Mouse (Mus musculus) kidney, embryonic 15.5 days (tissue): ENCODE measurements around the gene Anks3. TPM values are rescaled to one million over a fixed set of nuclear protein-coding genes. Genes with fewer than 3 reads are reported as not detected.

Experiments used
- ATAC-seq: fragments of 200-750 bp; cut with Nextera tagmentation; replicated peaks from 2 replicates; pipeline ENCODE4 v1.8.0; 2017; ENCODE audit warnings: moderate TSS enrichment; ENCODE audit not compliant: low FRiP score
- H3K27ac ChIP-seq: fragments of 300-500 bp; sonication (generic); 2 replicates; pipeline ENCODE4 v1.5.1; 2015; ENCODE audit warnings: mild to moderate bottlenecking, inconsistent platforms
- H3K27me3 ChIP-seq: fragments of 300-500 bp; sonication (generic); 2 replicates; pipeline ENCODE4 v1.6.1; 2015; ENCODE audit warnings: inconsistent platforms
- H3K36me3 ChIP-seq: fragments of 300-500 bp; sonication (generic); 2 replicates; pipeline ENCODE4 v1.6.1; 2015; ENCODE audit warnings: inconsistent platforms
- H3K4me1 ChIP-seq: fragments of 300-500 bp; sonication (generic); 2 replicates; pipeline ENCODE4 v1.6.1; 2015; ENCODE audit warnings: inconsistent platforms
- H3K4me2 ChIP-seq: fragments of 300-500 bp; sonication (generic); 2 replicates; pipeline ENCODE4 v1.6.1; 2015; ENCODE audit warnings: moderate library complexity, mild to moderate bottlenecking, inconsistent platforms
- H3K4me3 ChIP-seq: fragments of 300-500 bp; sonication (generic); replicated peaks from 2 replicates; pipeline ENCODE4 v1.5.1; 2015; ENCODE audit warnings: mild to moderate bottlenecking, inconsistent platforms
- H3K9ac ChIP-seq: fragments of 300-500 bp; sonication (generic); 2 replicates; pipeline ENCODE4 v1.6.1; 2015; ENCODE audit warnings: mild to moderate bottlenecking, inconsistent platforms
- H3K9me3 ChIP-seq: fragments of 300-500 bp; sonication (generic); replicated peaks from 2 replicates; pipeline ENCODE4 v1.6.1; 2016; ENCODE audit warnings: inconsistent platforms
- WGBS: fragments of 180-500 bp; shearing (Covaris S2); methylation state at CpG from one replicate; pipeline ENCODE4 v1.1.7; 2015; ENCODE audit warnings: mixed read lengths; 5-methylcytosine and 5-hydroxymethylcytosine counted together
- polyA plus RNA-seq: library from polyadenylated mRNA; unstranded; fragments of >200 nt; fragmentation: Nextera tagmentation; extraction: Ambion mirVana; gene quantifications from 2 replicates; pipeline ENCODE4 v1.2.1, GENCODE M21; 2015

The Anks3 gene
- polyA plus RNA-seq, 1 experiment from 2014 or later, result 69.3 TPM

GRCm38 (mm10) chr16:4903491-4904102 lies 60.4 kb downstream of the Anks3 start:
- peak overlapping the region; percentile 48 for H3K27ac ChIP-seq
- no peak overlapping the region for H3K4me2 ChIP-seq
- peak; percentile 13; the same call in 1 of the 2 replicates for ATAC-seq
- peaks cover 25% of the 10 kb centered on the region for H3K4me1 ChIP-seq
- 50% methylated on average over 6 of the region's 6 CpGs for WGBS
- no peaks in the 10 kb centered on the region for H3K9me3 ChIP-seq
- H3K4me3 ChIP-seq, result no peak overlapping the region
- H3K9ac ChIP-seq, result no peak overlapping the region
- no peaks in the 10 kb centered on the region for H3K27me3 ChIP-seq
- H3K36me3 ChIP-seq, result peaks cover 19% of the 10 kb centered on the region

- H3K36me3 ChIP-seq, result peaks cover 7% of the 10 kb centered on the region
- 0 out of 2 replicates have a peak overlapping the region, but pooled peaks have one; percentile 28 for H3K27ac ChIP-seq
- H3K9me3 ChIP-seq, result no peaks in the 10 kb centered on the region
- peaks cover 25% of the 10 kb centered on the region for H3K4me1 ChIP-seq
- no peak overlapping the region for H3K9ac ChIP-seq
- H3K4me3 ChIP-seq, result no peak overlapping the region
- H3K4me2 ChIP-seq, result no peak overlapping the region
- no peaks in the 10 kb centered on the region for H3K27me3 ChIP-seq
- 75% methylated on average over 2 of the region's 2 CpGs for WGBS
- ATAC-seq, result no peak
Observed at GRCm38 (mm10) chr16:4902390-4902789, 61.6 kb downstream of the Anks3 start.

GRCm38 (mm10) chr16:4901167-4901566 lies 62.8 kb downstream of the Anks3 start:
- no peak for ATAC-seq
- no peaks in the 10 kb centered on the region for H3K27me3 ChIP-seq
- H3K4me1 ChIP-seq, result peaks cover 36% of the 10 kb centered on the region
- peaks cover 4% of the 10 kb centered on the region; the same call in 1 of the 2 replicates for H3K36me3 ChIP-seq
- H3K4me2 ChIP-seq, result no peak overlapping the region
- H3K4me3 ChIP-seq, result no peak overlapping the region
- H3K27ac ChIP-seq, result no peak overlapping the region
- no peaks in the 10 kb centered on the region for H3K9me3 ChIP-seq
- H3K9ac ChIP-seq, result no peak overlapping the region
- 59% methylated on average over 7 of the region's 7 CpGs for WGBS

- Histone ChIP-seq H3K27me3 (no peaks in the 10 kb centered on the region), H3K9ac (no peak overlapping the region), H3K4me1 (peaks cover 31% of the 10 kb centered on the region), H3K9me3 (no peaks in the 10 kb centered on the region), H3K27ac (no peak overlapping the region), H3K36me3 (peaks cover 4% of the 10 kb centered on the region; the same call in 1 of the 2 replicates), H3K4me2 (no peak overlapping the region), H3K4me3 (no peak overlapping the region)
- no peak for ATAC-seq
- 80% methylated on average over 2 of the region's 2 CpGs for WGBS
Observed at GRCm38 (mm10) chr16:4899711-4900110, 64.3 kb downstream of the Anks3 start.

DNA sequence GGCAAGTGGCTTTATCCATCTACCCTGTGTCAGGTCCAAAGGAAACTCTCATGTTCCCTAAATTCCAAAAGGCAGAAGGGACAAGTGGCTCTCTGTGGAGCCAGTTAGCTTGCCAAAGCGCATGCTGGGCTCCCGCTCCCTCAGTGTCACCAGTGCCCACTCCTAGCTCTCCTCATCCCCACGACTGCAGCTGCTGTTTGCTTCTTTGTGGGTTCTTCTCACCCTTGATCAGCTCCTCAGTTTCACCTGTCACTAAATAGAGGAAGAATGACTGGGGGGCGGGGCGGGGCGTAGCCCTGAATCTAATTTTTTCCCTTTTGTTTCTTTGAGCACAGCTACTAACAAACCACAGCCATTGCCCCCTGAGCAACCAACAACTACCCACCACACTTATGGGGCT lies 65.1 kb downstream of the Anks3 start:
- H3K4me3 ChIP-seq, result no peak overlapping the region
- H3K4me1 ChIP-seq, result peaks cover 34% of the 10 kb centered on the region
- peaks cover 4% of the 10 kb centered on the region; the same call in 1 of the 2 replicates for H3K36me3 ChIP-seq
- H3K27me3 ChIP-seq, result no peaks in the 10 kb centered on the region
- no peak overlapping the region for H3K27ac ChIP-seq
- ATAC-seq, result no peak
- no peak overlapping the region for H3K9ac ChIP-seq
- H3K4me2 ChIP-seq, result no peak overlapping the region
- no peaks in the 10 kb centered on the region for H3K9me3 ChIP-seq
- WGBS, result 89% methylated on average over 6 of the region's 6 CpGs

GRCm38 (mm10) chr16:4897146-4897730 lies 66.8 kb downstream of the Anks3 start:
- 63% methylated on average over 7 of the region's 7 CpGs for WGBS
- no peak overlapping the region for H3K9ac ChIP-seq
- no peak overlapping the region for H3K27ac ChIP-seq
- H3K4me2 ChIP-seq, result no peak overlapping the region
- no peaks in the 10 kb centered on the region for H3K9me3 ChIP-seq
- H3K36me3 ChIP-seq, result peaks cover 4% of the 10 kb centered on the region; the same call in 1 of the 2 replicates
- H3K4me1 ChIP-seq, result peaks cover 21% of the 10 kb centered on the region
- no peak overlapping the region for H3K4me3 ChIP-seq
- 0 out of 2 replicates have a peak, but pooled peaks have one; percentile 17 for ATAC-seq
- H3K27me3 ChIP-seq, result no peaks in the 10 kb centered on the region

GRCm38 (mm10) chr16:4896249-4897027 lies 67.6 kb downstream of the Anks3 start:
- H3K36me3 ChIP-seq, result peaks cover 4% of the 10 kb centered on the region; the same call in 1 of the 2 replicates
- H3K4me1 ChIP-seq, result peaks cover 21% of the 10 kb centered on the region
- H3K9me3 ChIP-seq, result no peaks in the 10 kb centered on the region
- H3K9ac ChIP-seq, result no peak overlapping the region
- no peak overlapping the region for H3K4me3 ChIP-seq
- H3K4me2 ChIP-seq, result no peak overlapping the region
- no peak overlapping the region for H3K27ac ChIP-seq
- H3K27me3 ChIP-seq, result no peaks in the 10 kb centered on the region
- 75% methylated on average over 5 of the region's 5 CpGs for WGBS
- ATAC-seq, result peak; percentile 63

- 77% methylated on average over 7 of the region's 7 CpGs for WGBS
- ATAC-seq, result no peak
- Histone ChIP-seq H3K9me3 (no peaks in the 10 kb centered on the region), H3K36me3 (peaks cover 3% of the 10 kb centered on the region; the same call in 1 of the 2 replicates), H3K4me2 (no peak overlapping the region), H3K4me3 (no peak overlapping the region), H3K27me3 (no peaks in the 10 kb centered on the region), H3K4me1 (peaks cover 16% of the 10 kb centered on the region), H3K27ac (no peak overlapping the region), H3K9ac (no peak overlapping the region)
Observed at GRCm38 (mm10) chr16:4894201-4894908, 69.7 kb downstream of the Anks3 start.

DNA sequence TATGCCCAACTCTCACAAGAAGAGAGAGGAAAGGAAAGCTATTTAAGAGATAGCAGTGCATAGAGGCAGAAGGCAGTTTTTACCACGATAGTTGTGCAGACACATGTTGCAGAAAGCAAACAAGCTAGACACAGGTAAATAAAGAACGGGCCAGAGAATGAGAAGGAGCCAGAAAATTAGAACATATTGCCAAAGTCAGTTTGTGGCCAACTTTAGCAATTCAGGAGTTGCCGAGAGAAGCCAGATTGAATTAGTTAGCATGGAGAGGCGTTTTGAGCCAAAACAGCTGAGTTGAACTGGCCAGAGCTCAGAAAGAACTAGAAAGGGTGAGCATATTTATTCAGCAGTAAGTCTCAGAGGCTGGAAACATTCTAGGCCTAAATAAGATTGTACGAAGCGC lies 71.8 kb downstream of the Anks3 start:
- Histone ChIP-seq H3K9me3 (no peaks in the 10 kb centered on the region), H3K4me3 (no peak overlapping the region), H3K36me3 (peaks cover 6% of the 10 kb centered on the region; the same call in 1 of the 2 replicates), H3K9ac (no peak overlapping the region), H3K27me3 (no peaks in the 10 kb centered on the region), H3K4me1 (peaks cover 27% of the 10 kb centered on the region), H3K4me2 (no peak overlapping the region), H3K27ac (no peak overlapping the region)
- no peak for ATAC-seq
- WGBS, result 90% methylated on average over 6 of the region's 6 CpGs
